ENCODE assay signal across 8 mouse cellular contexts in genomic region chr14:62837641-62838252, GRCm38 (mm10). TPM values are rescaled to one million over a fixed set of nuclear protein-coding genes. Genes with fewer than 3 reads are reported as not detected.
DNase-seq lines count a peak whose midpoint lies in the region; ATAC-seq lines count a peak whose summit lies in the region.

Gene Wdfy2, plus strand, starts transcription at chr14:62837678.

- peaks cover 25% of the 10 kb centered on the region for H3K4me1 ChIP-seq in midbrain, embryonic 15.5 days

- peak in 1 of 2 experiments; percentile 19 for DNase-seq in layer of hippocampus, adult 18-20 months (ENCODE audit: low spot score in 2 of 2)
- no peak for DNase-seq in layer of hippocampus, adult 9-10 months (ENCODE audit: low spot score)
- DNase-seq in adrenal gland, postnatal 4 days (ENCODE audit: low spot score in 2 of 2): peak; percentile 46 to 51
- DNase-seq in gastrocnemius, adult 8-10 months (ENCODE audit: low spot score in 2 of 2): peak; percentile 46 to 62
- peak; percentile 69 for DNase-seq in kidney, adult 9 months
- DNase-seq in liver: peak; percentile 55

- under 1% methylated on average over 49 of the region's 49 CpGs for WGBS in midbrain, embryonic 15.5 days

- no peaks in the 10 kb centered on the region for H3K36me3 ChIP-seq in midbrain, embryonic 15.5 days (replicated peaks)

- no peaks in the 10 kb centered on the region for H3K9me3 ChIP-seq in midbrain, embryonic 15.5 days

- peak within 1 kb of the TSS; percentile 65 for H3K4me2 ChIP-seq in midbrain, embryonic 15.5 days

- H3K9ac ChIP-seq in midbrain, embryonic 15.5 days: peak within 1 kb of the TSS; percentile 82

- H3K27ac ChIP-seq in midbrain, embryonic 15.5 days: peak within 1 kb of the TSS; percentile 89

- no peaks in the 10 kb centered on the region for H3K27me3 ChIP-seq in midbrain, embryonic 15.5 days (replicated peaks)

- peak; percentile 68 for ATAC-seq in midbrain, embryonic 15.5 days (replicated peaks)
- no peak for ATAC-seq in activated CD4-positive, CD25-positive, alpha-beta regulatory T cell, adult 4 months

- H3K4me3 ChIP-seq in midbrain, embryonic 15.5 days: peak within 1 kb of the TSS; percentile 82

RNA-seq across cellular contexts. Expression of gene Wdfy2, which starts in this region (rescaled TPM):
- 10 to 100 TPM; 16.2 to 17.6 TPM for total RNA-seq in layer of hippocampus, adult 18-20 months (2021)
- total RNA-seq in adrenal gland, postnatal 4 days (2021): 10 to 100 TPM; 33.7 to 35.2 TPM
- total RNA-seq in gastrocnemius, adult 8-10 months (2022): 1 to 10 TPM; 5.9 to 6.4 (median 6.1) TPM
- polyA plus RNA-seq in midbrain, embryonic 15.5 days (2015; fragmentation: Nextera tagmentation; extraction: Ambion mirVana): 7.6 and 8.1 TPM in 2 replicates
- polyA plus RNA-seq in activated CD4-positive, CD25-positive, alpha-beta regulatory T cell, adult 4 months (2017; shearing (Covaris generic)): 1 to 10 TPM; 3.9 to 4.5 TPM
